Mouse (Mus musculus): ENCODE measurements around the gene Tm9sf1.

Gene Tm9sf1

DNA sequence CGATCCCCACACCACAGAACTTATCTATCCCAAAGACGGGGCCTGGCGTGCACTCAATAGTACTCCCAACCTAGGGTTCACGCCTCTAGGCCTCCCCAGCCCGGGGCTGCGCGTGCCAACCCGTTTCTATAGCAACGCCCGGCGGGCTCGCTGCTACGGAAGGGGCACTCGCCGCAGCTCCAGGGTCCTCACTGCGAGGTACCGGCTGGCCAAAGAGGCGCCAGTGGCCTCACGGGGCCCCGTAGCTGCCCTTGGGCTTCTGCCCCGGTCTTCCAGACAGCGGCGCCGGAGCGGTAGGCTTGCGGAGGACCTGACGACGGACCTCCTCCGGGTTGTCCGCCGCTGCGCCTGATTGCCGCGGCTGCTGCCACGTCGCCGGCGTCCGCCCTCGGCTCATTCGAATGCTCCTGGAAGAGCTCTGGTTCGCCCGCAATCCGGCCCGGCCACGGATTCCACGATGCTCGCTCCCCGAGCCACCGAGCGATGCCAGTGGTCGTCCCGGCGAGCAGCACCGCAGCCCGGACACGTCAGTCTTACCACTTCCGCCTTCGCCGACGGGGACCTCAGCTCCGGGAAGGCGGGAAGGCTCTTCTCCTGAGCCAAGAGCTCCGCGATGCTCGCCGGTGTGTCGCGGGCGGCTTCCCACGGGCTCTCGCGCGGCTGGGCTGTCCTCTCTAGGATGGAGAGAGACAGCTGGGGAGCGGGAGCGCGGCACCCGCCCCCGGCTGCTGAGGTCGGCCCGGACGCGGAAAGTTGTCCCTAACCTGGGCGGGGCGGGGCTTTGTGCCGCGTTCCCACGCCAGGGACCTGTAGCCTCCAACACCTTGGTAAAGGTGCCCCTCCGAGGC lies at the start of gene Tm9sf1:
Gene Tm9sf1 (minus strand): TSS at position 747 of the 848 bp plus-strand sequence.
- DNase-seq (ENCODE audit: low spot score in 2 of 2) = peak; percentile 79 to 84

DNA sequence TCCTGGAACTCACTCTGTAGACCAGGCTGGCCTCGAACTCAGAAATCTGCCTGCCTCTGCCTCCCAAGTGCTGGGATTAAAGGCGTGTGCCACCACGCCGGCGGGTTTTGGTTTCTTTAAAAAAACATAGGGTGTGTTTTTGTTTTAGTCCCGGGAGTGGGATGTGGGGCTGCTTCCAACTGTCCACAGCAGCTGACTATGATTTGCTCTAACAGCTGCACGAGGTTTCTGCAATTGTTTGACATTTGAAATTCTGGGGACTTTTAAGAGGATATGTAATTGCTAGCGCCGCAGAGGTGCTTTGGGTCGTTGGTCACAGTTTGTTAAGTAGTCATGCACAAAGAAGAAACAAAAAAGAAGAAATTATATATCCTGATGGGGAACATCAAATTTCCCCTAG lies 45.8 kb upstream of the Tm9sf1 start:
- DNase-seq (ENCODE audit: low spot score in 2 of 2) = no peak

DNA sequence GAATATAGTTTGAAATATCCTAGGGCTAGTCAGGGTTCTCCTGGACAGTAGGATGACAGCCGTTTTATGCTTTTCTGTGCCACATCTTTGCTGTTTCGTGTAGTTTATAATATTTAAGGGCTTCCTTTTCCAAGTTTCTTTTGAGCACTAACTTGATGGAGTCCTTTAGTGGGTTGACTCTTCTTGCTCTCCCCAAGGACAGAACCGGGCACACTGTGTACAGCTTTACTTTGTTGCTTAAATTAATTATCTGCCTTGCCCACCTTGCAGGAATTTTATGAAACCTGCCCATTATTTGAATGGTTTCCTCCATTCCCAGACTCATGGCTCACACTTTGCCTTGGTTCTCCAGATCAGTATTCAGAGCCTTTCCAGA lies 38.5 kb upstream of the Tm9sf1 start:
- DNase-seq (ENCODE audit: low spot score in 2 of 2) = no peak

DNA sequence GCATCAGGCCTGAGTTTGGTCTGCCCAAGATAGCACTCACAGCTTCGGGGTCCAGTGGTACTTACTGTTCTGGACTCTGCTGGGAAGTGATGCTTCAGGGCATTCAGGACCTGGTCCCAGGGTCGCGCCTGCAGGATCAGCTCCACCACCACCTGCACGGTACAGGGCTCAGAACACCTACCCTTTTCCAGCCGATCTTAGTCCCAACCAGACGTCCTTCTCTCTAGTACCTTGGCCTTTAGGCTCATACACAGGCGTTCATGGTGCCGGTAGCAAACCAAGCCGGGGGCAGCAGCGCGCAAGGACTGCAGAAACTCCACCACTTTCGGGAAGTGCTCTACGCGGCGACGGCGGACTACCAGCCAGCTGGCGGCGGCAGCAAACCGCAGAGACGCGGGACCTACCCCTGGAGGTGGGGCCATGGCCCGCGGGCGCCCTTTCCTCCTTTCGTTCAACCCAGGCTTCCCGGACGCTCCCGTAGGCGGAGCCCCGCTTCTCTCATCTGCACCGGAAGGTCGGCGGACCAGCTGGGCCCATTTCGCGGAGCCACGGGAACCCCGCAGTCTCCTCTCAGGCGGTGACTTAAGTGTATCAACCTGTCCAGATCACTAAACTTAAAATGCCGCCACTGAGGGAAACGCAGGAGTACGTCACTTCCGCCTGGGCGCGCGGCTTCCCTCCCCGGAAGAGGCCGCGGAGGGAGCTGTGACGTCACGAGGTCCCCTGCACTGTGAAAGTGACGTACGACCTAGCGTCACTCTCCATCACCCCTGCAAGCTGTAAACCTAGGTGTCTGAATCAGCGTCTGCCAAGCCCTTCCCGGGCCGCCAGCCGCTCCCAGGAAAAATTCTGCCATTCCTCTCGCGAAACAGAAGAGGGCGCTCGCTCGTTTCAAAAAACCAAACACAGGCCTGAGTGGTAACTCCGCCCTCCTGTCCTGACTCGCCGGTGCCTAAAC lies 37.8 kb upstream of the Tm9sf1 start, which contains the start of gene Tinf2:
Gene Tinf2 (minus strand): TSS at position 661 of the 958 bp plus-strand sequence.
- peak; percentile 87 to 92 for DNase-seq (ENCODE audit: low spot score in 2 of 2)

DNA sequence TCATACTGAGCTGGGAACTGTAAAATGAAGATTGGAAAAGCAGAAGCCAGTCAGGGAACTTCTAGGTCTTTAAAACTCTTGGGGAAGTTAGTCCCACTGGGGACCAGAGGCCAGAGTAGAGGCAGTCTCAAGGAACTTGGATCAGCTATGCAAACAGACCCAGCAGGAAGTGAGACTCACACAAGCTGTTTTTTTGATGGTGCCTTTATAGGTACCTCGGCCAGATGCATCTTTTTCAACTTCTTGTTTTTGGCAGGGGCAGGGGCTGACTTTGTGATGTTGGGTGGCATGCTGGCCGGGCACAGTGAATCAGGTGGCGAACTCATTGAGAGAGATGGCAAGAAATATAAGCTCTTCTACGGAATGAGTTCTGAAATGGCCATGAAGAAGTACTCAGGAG lies 34.0 kb upstream of the Tm9sf1 start:
- DNase-seq (ENCODE audit: low spot score in 2 of 2) = no peak

DNA sequence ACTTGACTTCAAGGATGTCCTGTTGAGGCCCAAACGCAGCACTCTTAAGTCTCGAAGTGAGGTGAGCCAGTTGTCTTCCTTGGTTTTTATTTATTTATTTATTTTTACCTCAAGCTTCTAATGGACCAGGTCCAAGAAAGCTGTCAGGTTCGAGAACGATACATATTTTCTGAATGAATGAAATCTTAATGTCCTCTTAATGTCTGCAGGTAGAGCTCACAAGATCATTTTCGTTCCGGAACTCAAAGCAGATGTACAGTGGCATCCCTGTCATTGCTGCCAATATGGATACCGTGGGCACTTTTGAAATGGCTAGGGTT lies 29.1 kb upstream of the Tm9sf1 start:
- DNase-seq (ENCODE audit: low spot score in 2 of 2) = no peak

DNA sequence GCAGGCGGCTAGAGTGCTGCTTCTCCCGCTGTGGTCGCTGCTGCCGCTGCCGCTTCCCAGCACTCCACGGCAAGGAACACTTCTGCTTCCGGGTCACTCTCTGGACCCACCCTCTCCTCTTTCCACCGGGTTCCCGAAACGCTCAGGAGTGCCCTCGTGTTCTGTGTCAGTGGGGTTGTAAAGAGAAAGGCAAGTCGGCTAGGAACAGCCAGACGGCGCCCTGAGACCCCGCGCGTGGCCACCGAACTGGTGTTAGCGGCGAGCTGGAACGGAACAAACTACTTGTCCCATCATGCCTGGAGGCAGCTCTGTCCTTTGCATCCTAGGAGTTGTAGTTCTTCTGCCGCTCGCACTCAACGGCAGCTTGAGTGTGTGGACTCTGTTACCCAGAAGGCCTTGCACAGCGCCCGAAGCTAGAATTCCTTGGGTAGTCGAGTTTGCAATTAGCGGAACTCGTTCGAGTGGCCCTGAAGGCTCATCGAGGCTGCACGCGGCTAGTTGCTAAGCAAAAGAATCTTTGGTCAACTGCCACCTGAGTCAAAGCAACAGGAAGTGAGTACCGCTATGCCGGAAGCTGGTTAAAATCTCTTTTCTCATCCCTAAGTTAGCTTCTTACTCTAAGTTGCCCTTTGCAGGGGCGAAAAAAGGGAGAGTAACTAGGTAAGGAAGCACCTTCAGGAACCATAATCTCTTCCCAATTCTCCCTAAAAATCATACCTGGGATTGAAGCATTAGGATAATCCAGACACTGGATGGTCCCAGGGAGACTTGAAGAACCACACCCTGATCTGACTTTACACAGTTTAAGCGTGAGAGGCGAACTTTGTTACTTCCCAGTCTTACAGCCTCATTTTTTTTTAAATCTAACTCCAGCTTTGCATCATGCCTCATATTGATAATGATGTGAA lies 28.5 kb upstream of the Tm9sf1 start, which contains the start of the genes Gmpr2 and Nedd8:
Gene Gmpr2 (plus strand): TSS at position 109 of the 908 bp plus-strand sequence.
Gene Nedd8 (minus strand): TSS at position 292 of the 908 bp plus-strand sequence.
- DNase-seq (ENCODE audit: low spot score in 2 of 2) = peak; percentile 84 to 86

DNA sequence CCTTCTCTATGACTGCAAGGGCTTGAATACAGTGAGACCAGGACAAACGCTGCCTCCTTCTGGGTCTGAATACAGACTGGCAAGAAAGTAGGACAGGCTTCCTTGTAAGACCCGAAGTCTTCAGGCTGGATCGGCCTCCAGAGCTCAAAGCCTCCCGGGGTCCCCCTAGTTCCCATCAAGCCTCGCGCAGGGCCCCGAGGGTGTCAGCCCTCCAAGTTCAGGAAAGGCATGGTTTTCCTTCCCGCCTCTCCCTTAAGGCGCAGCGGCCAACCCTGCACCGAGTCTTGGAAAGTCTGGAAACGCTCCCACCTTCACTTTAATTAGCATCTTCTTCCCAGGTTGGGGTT lies 27.9 kb upstream of the Tm9sf1 start:
- DNase-seq (ENCODE audit: low spot score in 2 of 2) = no peak

DNA sequence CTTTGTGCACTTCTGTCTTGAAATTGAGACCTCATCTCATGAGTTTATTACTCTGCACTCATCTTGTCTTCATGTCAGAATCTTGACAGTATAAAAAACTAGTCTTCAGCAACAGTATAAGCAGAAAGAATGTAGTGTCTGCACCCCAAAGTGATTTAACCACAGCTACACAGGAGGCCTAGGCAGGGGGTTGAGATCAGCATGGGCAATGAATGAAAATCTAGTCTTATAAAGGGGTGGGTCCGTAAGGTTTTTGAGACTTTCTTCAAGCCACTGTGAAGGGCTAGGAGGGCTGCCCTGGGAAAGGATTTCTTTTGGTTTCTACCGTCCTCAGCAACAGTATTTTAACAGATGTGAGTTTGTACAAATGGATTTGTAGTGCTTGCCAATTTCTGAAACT lies 17.0 kb upstream of the Tm9sf1 start:
- no peak for DNase-seq (ENCODE audit: low spot score in 2 of 2)

DNA sequence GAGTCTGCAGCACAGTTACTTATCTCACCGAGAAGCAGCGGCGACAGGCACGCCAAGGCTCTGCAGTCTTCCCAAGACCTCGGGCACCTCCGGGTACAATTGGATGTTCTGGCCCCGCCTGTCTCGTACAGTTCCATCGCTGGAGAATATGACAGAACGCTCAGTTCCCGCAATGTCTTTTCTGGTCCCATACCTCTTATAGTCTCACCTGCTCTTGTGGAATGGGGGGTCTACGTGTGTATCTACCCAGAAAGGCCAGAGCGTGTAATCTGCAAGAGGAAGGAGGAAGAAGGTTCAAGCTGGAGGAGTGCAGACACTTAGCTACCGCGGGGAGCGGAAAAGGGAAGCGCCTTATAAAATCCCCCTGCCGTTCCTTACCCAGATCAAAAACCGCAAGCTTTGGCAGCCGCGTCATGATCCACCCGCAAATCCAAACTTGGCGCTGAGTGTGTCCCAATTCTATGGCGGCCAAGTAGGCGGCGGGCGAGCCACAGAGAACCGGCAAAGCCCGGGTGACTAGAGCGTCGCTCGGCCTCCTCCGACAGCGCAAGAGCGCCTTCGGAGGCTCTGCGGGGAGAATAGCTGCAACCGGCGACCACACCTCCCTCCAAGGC lies 16.5 kb upstream of the Tm9sf1 start, which contains the start of gene Mdp1:
Gene Mdp1 (minus strand): TSS at position 549 of the 614 bp plus-strand sequence.
- peak; percentile 70 to 71 for DNase-seq (ENCODE audit: low spot score in 2 of 2)

DNA sequence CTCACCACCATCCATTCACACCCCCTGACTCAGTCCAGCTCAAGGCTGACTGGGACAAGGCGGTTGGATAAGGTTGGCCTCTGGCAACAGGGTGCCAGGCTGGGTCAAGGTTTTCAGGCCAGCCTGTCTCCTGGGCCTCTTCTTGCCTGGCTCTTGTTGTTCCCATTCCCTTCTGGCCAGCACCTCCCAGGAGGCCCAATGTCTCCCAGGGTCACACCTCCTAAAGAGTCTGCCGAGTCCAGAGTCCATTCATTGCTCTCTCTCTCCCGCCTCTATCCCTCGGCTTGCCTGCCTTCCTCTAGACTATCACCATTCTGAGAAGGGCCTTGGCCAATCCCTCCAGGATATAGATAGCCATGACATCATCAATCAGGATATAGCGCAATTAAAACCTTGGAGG lies 14.4 kb upstream of the Tm9sf1 start:
- DNase-seq (ENCODE audit: low spot score in 2 of 2) = no peak

DNA sequence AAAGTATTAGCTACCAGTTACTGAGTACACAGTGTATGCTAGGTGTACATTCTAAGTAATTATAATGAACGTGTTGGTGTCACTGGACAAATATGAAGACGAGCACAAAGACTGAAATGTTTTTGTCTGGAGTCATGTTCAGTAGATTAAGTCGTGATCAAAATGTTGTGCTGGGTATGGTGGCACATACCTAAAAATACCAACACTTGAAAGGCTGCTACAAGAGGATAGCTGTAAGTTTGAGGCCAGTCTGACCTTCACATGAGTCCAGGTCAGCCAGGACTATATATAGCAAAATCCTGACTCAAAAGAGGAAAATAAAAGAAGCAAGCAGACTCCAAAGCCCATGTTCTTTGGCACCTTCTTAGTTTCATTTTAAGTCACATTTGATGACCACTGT lies 13.3 kb upstream of the Tm9sf1 start:
- no peak for DNase-seq (ENCODE audit: low spot score in 2 of 2)

DNA sequence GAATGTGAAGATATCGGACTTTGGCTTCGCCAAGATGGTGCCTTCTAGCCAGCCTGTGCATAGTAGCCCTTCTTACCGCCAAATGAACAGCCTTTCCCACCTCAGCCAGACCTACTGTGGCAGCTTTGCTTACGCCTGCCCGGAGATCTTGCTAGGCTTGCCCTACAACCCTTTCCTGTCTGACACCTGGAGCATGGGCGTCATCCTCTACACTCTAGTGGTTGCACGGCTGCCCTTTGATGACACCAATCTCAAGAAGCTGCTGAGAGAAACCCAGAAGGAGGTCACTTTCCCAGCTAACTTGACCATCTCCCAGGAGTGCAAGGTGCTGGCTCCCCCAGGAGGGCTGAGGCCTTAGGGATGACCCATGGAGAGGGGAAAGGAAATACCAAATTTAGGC lies 7.9 kb upstream of the Tm9sf1 start:
- DNase-seq (ENCODE audit: low spot score in 2 of 2) = no peak

DNA sequence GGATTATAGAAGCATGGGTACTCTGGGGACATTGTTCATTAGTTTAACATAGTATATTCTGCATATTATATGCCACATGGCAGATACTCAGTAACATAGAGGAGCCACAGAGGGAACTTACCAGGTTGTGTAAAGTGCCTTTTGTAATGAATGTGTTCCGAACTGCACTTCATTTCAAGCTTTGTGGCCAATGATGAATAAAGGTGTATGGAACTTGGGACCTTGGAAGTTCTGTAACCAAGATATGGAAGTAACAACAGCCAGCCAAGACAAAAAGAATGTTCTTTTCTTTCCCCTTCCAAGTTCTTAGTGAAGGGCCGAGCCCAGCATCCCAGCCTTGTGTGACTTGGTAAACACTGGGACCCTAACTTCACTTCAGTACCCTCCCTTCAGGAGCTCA lies 6.3 kb upstream of the Tm9sf1 start, which contains the start of gene Tssk4:
Gene Tssk4 (plus strand): TSS at position 301 of the 400 bp plus-strand sequence.
- no peak for DNase-seq (ENCODE audit: low spot score in 2 of 2)

DNA sequence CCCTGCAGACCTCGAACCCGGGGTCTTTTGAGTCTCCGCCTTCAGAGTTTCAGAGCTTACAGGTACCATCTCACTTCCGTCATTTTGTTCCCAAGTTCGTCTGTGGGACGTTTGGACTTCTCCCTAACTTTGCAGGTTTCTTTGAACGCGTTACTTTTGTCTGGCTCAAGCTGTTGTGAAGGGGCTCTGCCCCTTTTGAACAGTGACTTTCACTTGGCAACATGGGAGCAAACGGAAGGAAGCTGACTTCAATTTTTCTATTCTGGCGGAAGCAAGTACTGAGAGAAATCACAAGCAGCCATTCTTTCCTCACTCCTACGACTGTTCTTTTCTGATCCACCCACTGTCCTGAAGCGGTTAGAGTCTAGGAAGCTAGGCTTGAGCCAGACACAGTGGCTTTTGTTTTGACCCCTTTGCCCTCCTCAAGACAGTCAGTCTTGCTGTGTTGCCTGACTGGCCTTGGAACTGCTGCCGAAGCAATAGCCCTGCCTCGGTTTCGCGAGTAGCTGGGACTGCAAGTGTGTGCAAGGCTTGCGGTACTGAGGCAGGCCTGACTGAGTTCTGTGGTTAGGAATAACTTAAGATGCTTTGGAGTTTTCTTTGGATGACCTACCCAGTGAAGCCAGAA lies 769 bp upstream of the Tm9sf1 start:
- no peak for DNase-seq (ENCODE audit: low spot score in 2 of 2)

DNA sequence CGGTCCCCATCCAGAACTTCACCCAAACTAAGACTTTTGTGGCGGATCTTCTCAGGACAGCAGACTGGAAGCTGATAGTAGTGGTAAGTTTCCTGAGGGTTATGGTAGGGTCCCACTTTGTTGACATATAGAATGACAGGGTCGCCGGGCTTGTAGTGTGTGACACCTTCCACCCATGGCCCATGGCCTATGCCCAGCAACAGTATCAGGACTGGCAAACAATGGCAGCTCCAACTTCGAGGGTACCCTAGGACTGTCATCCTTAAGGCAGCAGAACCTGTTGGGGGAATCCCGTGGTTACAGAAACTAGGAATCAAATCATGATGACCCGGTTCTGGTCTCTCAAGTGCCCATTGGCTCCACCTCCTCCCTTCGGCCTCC lies 937 bp downstream of the Tm9sf1 start:
- DNase-seq (ENCODE audit: low spot score in 2 of 2) = no peak

DNA sequence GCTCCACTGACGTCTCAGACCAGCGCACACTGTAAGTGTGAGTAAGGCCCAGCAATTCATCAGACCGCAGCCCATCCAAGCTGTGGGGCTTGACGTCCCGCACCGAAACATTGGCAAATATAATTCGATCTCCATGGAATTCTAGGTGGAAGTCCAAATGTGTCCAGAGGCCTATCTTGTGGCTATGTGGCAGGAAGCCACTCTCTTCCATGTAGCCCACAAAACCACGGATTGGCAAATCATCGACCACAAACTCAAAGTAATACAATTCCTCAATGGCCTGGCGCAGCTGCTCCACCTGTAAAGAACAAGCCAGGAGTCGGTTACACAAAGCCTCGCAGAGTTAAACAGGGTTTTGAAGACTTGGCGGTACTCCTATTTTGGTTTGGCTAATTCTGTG lies 2.3 kb downstream of the Tm9sf1 start:
- no peak for DNase-seq (ENCODE audit: low spot score in 2 of 2)

DNA sequence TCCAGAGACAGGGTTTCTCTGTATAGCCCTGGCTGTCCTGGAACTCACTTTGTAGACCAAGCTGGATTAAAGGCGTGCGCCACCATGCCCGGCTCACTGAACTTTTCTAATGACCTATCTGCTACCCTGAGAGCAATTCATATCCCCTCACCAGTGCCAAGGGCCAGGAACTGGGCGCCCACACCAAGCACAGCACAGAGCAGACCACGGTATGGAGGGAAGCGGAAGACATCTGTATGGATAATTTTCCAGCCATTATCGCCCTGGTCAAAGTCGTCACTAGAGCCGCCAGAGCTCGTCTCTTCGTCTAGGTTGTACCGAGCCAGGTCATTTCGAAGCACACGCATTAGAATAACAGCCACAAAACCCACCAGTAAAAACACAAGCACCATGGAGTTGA lies 2.8 kb downstream of the Tm9sf1 start:
- no peak for DNase-seq (ENCODE audit: low spot score in 2 of 2)

DNA sequence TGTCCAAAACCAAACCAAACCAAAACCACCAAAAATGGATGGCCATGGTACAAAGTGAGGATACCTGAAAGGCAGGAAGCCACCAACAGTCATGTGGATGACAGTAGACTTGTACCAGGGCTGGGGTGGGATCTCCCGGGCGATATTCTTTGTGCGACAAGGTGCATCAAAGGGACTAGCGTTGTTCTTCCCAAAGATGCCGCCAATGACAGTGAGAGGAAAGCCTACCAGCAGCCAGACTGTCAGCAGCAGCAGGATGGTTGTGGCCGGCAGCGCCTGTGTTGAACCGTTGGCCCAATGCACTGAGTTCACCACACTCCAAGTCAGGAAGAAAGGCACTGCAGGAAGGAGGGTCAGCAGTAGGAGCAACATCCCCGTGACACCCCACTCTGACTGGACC lies 5.8 kb downstream of the Tm9sf1 start, which contains the start of gene Gm49378:
Gene Gm49378 (minus strand): TSS at position 101 of the 400 bp plus-strand sequence.
- DNase-seq (ENCODE audit: low spot score in 2 of 2) = no peak

DNA sequence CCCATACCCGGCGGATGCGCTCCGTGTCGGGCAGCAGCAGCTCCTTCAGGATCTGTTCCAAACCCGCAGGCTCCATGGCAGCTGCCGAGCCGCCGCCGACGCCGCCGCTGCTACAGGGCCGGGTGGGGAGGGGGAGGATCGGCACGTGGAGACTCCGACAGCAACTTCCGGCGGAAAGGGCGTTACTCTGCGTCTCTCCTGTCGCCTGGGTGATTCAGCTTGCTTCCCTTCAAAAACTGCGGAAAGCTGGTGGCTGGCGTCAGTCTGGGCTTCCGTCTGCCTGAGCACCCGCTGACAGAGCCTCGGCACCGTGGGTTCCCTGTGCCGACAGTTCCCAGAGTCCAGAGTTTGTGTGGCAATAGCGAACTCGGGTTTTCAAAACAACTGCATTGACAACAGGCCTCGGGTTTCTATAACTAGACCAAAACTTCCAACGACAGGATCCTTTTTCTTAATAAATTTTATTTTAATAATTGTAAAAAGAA lies 8.0 kb downstream of the Tm9sf1 start, which contains the start of gene Ipo4:
Gene Ipo4 (minus strand): TSS at position 435 of the 485 bp plus-strand sequence.
- DNase-seq (ENCODE audit: low spot score in 2 of 2) = peak; percentile 77 to 82
